Mouse (Mus musculus): Measurements from ENCODE around the gene Prr19.

Prr19 gene

GRCm38 (mm10) chr7:25293191-25293739 lies 7.9 kb upstream of the Prr19 start:
- DNase-seq = no peak

GRCm38 (mm10) chr7:25294495-25294894 lies 6.7 kb upstream of the Prr19 start:
- no peak for DNase-seq

- DNase-seq = no peak
Observed at GRCm38 (mm10) chr7:25294960-25295722, 6.1 kb upstream of the Prr19 start.

GRCm38 (mm10) chr7:25296945-25297453 lies 4.2 kb upstream of the Prr19 start:
- no peak for DNase-seq

- peak; percentile 89 to 91 for DNase-seq
Observed at GRCm38 (mm10) chr7:25297454-25298325, 3.5 kb upstream of the Prr19 start, which contains the start of gene Pafah1b3. Gene Pafah1b3, minus strand, starts transcription at chr7:25297986.

GRCm38 (mm10) chr7:25303003-25303684 lies 1.9 kb downstream of the Prr19 start:
- no peak for DNase-seq

GRCm38 (mm10) chr7:25303685-25304006 lies 2.4 kb downstream of the Prr19 start:
- no peak for DNase-seq

- no peak for DNase-seq
Observed at GRCm38 (mm10) chr7:25305481-25305880, 4.3 kb downstream of the Prr19 start.

GRCm38 (mm10) chr7:25305956-25306613 lies 4.9 kb downstream of the Prr19 start, which contains the start of gene Tmem145:
Gene Tmem145, plus strand, starts transcription at chr7:25306106.
- DNase-seq = peak; percentile 70 to 80

- no peak for DNase-seq
Observed at GRCm38 (mm10) chr7:25306614-25306996, 5.4 kb downstream of the Prr19 start.

- DNase-seq = no peak
Observed at GRCm38 (mm10) chr7:25308702-25309318, 7.6 kb downstream of the Prr19 start.

- DNase-seq = no peak
Observed at GRCm38 (mm10) chr7:25309425-25309824, 8.2 kb downstream of the Prr19 start.

GRCm38 (mm10) chr7:25311193-25311592 lies 10.0 kb downstream of the Prr19 start:
- no peak for DNase-seq

GRCm38 (mm10) chr7:25313325-25313724 lies 12.1 kb downstream of the Prr19 start:
- no peak for DNase-seq

- no peak for DNase-seq
Observed at GRCm38 (mm10) chr7:25314606-25315305, 13.5 kb downstream of the Prr19 start.

GRCm38 (mm10) chr7:25315306-25316041 lies 14.3 kb downstream of the Prr19 start:
- peak in 1 of 2 experiments; percentile 40 for DNase-seq

- DNase-seq = peak; percentile 95 to 97
Observed at GRCm38 (mm10) chr7:25316532-25317445, 15.6 kb downstream of the Prr19 start, which contains the start of gene Megf8. Gene Megf8, plus strand, starts transcription at chr7:25317164.

- peak; percentile 48 to 54 for DNase-seq
Observed at GRCm38 (mm10) chr7:25317446-25317999, 16.3 kb downstream of the Prr19 start.

GRCm38 (mm10) chr7:25322058-25322484 lies 20.9 kb downstream of the Prr19 start:
- no peak for DNase-seq

All from cerebellum, postnatal 36 days (tissue).